Mouse (Mus musculus): ENCODE measurements around the gene B4galt5. TPM values are rescaled to one million over a fixed set of nuclear protein-coding genes. Genes with fewer than 3 reads are reported as not detected.

Gene B4galt5
- total and polyA plus RNA-seq, 2 experiments from 2014 or later: 6.5 to 24.2 TPM

DNA sequence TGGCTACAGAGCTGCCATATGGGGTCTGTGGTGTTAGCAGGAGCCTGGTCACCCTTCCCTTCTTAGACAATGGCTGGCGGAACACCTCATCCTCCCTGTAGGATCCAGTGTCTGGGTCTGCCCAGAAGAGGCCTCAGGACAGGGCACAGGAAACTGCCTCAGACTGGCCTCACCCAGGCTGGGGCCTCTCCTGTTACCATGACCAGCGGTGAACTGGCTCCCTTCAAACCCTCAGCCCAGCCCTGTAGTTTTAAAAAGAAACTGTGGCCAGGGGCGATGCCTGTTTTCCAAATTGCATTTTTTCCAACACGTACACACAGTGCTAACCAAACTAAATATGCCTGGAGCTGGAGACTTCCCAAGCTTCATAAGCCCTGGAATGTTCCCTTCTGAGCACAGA lies 87.9 kb downstream of the B4galt5 start:
- no peaks in the 10 kb centered on the region for H3K36me3 ChIP-seq (replicated peaks; ENCODE audit: control insufficient read depth, insufficient read depth, low read length)
- DNase-seq (ENCODE audit: low spot score) (no peak), ATAC-seq (ENCODE audit: insufficient read depth, low read depth) (peak; percentile 38)
- H3K9ac ChIP-seq (replicated peaks; ENCODE audit: low read depth, low read length): no peak overlapping the region
- no peak overlapping the region for H3K4me2 ChIP-seq (ENCODE audit: low read depth, low read length)
- H3K4me1 ChIP-seq (ENCODE audit: control insufficient read depth, insufficient read depth): no peaks in the 10 kb centered on the region
- WGBS: 60% methylated on average over 4 of the region's 4 CpGs
- H3K27ac ChIP-seq (ENCODE audit: low read depth): peak overlapping the region; percentile 20; the same call in 1 of the 2 replicates
- no peaks in the 10 kb centered on the region for H3K27me3 ChIP-seq (ENCODE audit: control insufficient read depth, insufficient read depth, low read length)
- no peaks in the 10 kb centered on the region for H3K9me3 ChIP-seq (replicated peaks; ENCODE audit: control insufficient read depth, low read length)
- no peak overlapping the region for H3K4me3 ChIP-seq (ENCODE audit: low read depth, low read length)
- TF ChIP-seq CTCF (IDR thresholded peaks at IDR 0.05; ENCODE audit: low read depth) (no peak), EP300 (IDR thresholded peaks at IDR 0.05; ENCODE audit: low read depth) (no peak)

- 0 out of 2 replicates have a peak, but pooled peaks cover 3% of the 10 kb centered on the region for H3K4me1 ChIP-seq (ENCODE audit: control insufficient read depth, insufficient read depth)
- ATAC-seq (ENCODE audit: insufficient read depth, low read depth) (no peak), DNase-seq (ENCODE audit: low spot score) (no peak)
- 58% methylated on average over 3 of the region's 3 CpGs for whole genome bisulfite sequencing
- H3K9me3 ChIP-seq (replicated peaks; ENCODE audit: control insufficient read depth, low read length): no peaks in the 10 kb centered on the region
- no peak for TF ChIP-seq CTCF (IDR thresholded peaks at IDR 0.05; ENCODE audit: low read depth)
- TF ChIP-seq EP300 (IDR thresholded peaks at IDR 0.05; ENCODE audit: low read depth): no peak
- H3K27ac ChIP-seq (ENCODE audit: low read depth): no peak overlapping the region
- H3K36me3 ChIP-seq (replicated peaks; ENCODE audit: control insufficient read depth, insufficient read depth, low read length): no peaks in the 10 kb centered on the region
- no peaks in the 10 kb centered on the region for H3K27me3 ChIP-seq (ENCODE audit: control insufficient read depth, insufficient read depth, low read length)
- no peak overlapping the region for H3K4me2 ChIP-seq (ENCODE audit: low read depth, low read length)
- no peak overlapping the region for H3K9ac ChIP-seq (replicated peaks; ENCODE audit: low read depth, low read length)
- H3K4me3 ChIP-seq (ENCODE audit: low read depth, low read length): no peak overlapping the region
These were observed 91.2 kb downstream of the B4galt5 start for GRCm38 (mm10) chr2:167257790-167258189.

DNA sequence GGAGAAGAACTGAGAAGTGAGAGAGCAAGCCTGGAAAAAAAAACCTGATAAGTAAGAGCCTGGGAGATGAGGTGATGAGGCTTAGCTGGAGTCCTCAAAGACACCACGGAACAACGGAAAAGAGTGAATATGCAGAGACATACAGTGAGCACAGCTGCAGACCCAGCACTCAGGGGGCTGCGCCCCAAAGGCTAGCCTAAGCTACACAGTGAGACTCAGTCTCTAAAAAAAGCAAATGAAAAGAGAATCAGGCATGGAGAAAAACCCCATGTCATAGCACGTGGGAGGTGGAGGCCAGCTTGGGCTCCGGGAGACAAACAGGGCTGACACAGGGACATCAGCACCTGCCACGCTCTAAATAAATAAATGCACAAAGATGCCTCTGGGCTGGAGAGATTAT lies 94.2 kb downstream of the B4galt5 start:
- Histone ChIP-seq H3K36me3 (replicated peaks; ENCODE audit: control insufficient read depth, insufficient read depth, low read length) (no peaks in the 10 kb centered on the region), H3K4me3 (ENCODE audit: low read depth, low read length) (no peak overlapping the region), H3K4me2 (ENCODE audit: low read depth, low read length) (no peak overlapping the region), H3K27me3 (ENCODE audit: control insufficient read depth, insufficient read depth, low read length) (no peaks in the 10 kb centered on the region), H3K27ac (ENCODE audit: low read depth) (no peak overlapping the region), H3K9me3 (replicated peaks; ENCODE audit: control insufficient read depth, low read length) (no peaks in the 10 kb centered on the region), H3K4me1 (ENCODE audit: control insufficient read depth, insufficient read depth) (peaks cover 22% of the 10 kb centered on the region; the same call in 1 of the 2 replicates), H3K9ac (replicated peaks; ENCODE audit: low read depth, low read length) (no peak overlapping the region)
- DNase-seq (ENCODE audit: low spot score) (no peak), ATAC-seq (ENCODE audit: insufficient read depth, low read depth) (no peak)
- TF ChIP-seq CTCF (IDR thresholded peaks at IDR 0.05; ENCODE audit: low read depth): no peak
- no peak for TF ChIP-seq EP300 (IDR thresholded peaks at IDR 0.05; ENCODE audit: low read depth)
- 51% methylated on average over 6 of the region's 6 CpGs for WGBS

- H3K4me1 ChIP-seq (ENCODE audit: control insufficient read depth, insufficient read depth): peaks cover 22% of the 10 kb centered on the region; the same call in 1 of the 2 replicates
- peak overlapping the region; percentile 57 for H3K27ac ChIP-seq (ENCODE audit: low read depth)
- no peak overlapping the region for H3K4me3 ChIP-seq (ENCODE audit: low read depth, low read length)
- no peak overlapping the region for H3K4me2 ChIP-seq (ENCODE audit: low read depth, low read length)
- TF ChIP-seq EP300 (IDR thresholded peaks at IDR 0.05; ENCODE audit: low read depth) (no peak), CTCF (IDR thresholded peaks at IDR 0.05; ENCODE audit: low read depth) (no peak)
- H3K9me3 ChIP-seq (replicated peaks; ENCODE audit: control insufficient read depth, low read length): no peaks in the 10 kb centered on the region
- H3K36me3 ChIP-seq (replicated peaks; ENCODE audit: control insufficient read depth, insufficient read depth, low read length): no peaks in the 10 kb centered on the region
- ATAC-seq (ENCODE audit: insufficient read depth, low read depth) (peak; percentile 64), DNase-seq (ENCODE audit: low spot score) (peak; percentile 58)
- H3K27me3 ChIP-seq (ENCODE audit: control insufficient read depth, insufficient read depth, low read length): no peaks in the 10 kb centered on the region
- WGBS: 45% methylated on average over 7 of the region's 7 CpGs
- no peak overlapping the region for H3K9ac ChIP-seq (replicated peaks; ENCODE audit: low read depth, low read length)
These were observed 94.8 kb downstream of the B4galt5 start for GRCm38 (mm10) chr2:167254185-167254584.

DNA sequence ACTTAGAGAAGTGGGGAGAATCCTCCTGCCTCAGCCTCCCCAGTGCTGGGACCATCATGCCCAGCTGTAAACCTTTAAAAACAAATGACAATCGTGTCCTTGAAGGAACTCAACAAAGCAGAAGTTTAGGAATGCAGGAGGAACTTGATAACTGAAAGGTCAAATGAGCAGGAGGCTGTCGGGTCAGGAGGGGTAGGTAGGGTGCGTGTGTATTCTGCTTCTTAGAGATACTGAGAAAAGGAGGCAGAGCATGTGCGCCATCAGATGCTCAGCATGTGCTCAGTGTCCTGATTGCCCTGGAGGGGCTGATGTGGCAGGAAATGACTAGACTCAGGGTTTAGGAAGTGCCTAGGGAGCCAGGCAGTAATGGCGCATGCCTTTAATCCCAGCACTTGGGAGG lies 95.5 kb downstream of the B4galt5 start:
- no peaks in the 10 kb centered on the region for H3K36me3 ChIP-seq (replicated peaks; ENCODE audit: control insufficient read depth, insufficient read depth, low read length)
- H3K9me3 ChIP-seq (replicated peaks; ENCODE audit: control insufficient read depth, low read length): no peaks in the 10 kb centered on the region
- H3K9ac ChIP-seq (replicated peaks; ENCODE audit: low read depth, low read length): no peak overlapping the region
- no peak overlapping the region for H3K4me3 ChIP-seq (ENCODE audit: low read depth, low read length)
- H3K4me2 ChIP-seq (ENCODE audit: low read depth, low read length): no peak overlapping the region
- 0 out of 2 replicates have a peak overlapping the region, but pooled peaks have one; percentile 57 for H3K27ac ChIP-seq (ENCODE audit: low read depth)
- 67% methylated on average over 5 of the region's 5 CpGs for WGBS
- TF ChIP-seq CTCF (IDR thresholded peaks at IDR 0.05; ENCODE audit: low read depth) (no peak), EP300 (IDR thresholded peaks at IDR 0.05; ENCODE audit: low read depth) (no peak)
- ATAC-seq (ENCODE audit: insufficient read depth, low read depth) (no peak), DNase-seq (ENCODE audit: low spot score) (no peak)
- H3K4me1 ChIP-seq (ENCODE audit: control insufficient read depth, insufficient read depth): peaks cover 22% of the 10 kb centered on the region; the same call in 1 of the 2 replicates
- H3K27me3 ChIP-seq (ENCODE audit: control insufficient read depth, insufficient read depth, low read length): no peaks in the 10 kb centered on the region

DNA sequence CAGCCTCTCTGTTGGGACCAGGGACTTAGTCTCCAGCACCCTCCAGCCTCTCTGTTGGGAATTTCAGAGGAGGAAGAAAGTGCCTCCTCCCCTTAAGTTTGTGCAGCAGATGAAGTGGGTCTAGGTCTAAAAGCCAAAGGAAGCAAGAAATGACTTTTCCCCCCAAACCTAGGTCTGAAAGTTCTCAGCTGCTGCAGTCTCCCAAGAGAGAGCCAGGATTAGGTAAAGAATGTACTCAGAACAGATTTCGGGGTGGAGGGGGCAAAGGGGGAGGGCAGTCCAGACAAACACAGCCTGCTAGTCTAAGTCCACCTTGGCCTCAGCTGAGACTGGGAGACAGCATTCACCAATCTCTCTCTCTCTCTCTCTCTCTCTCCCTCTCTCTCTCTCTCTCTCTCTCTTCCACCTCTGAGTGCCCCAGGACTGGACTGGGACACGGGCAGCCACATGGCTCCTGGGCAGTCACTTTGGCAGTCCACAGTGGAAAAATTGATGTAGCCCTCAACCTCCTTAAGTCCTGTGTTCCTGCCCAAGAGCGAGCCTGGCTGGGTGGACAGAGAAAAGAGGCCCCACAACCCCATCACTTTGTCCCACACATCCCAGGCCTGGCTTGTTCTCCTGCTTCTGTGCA lies 96.8 kb downstream of the B4galt5 start:
- Histone ChIP-seq H3K36me3 (replicated peaks; ENCODE audit: control insufficient read depth, insufficient read depth, low read length) (no peaks in the 10 kb centered on the region), H3K9ac (replicated peaks; ENCODE audit: low read depth, low read length) (no peak overlapping the region), H3K27ac (ENCODE audit: low read depth) (peak overlapping the region; percentile 38), H3K4me1 (ENCODE audit: control insufficient read depth, insufficient read depth) (peaks cover 22% of the 10 kb centered on the region; the same call in 1 of the 2 replicates), H3K4me2 (ENCODE audit: low read depth, low read length) (no peak overlapping the region), H3K9me3 (replicated peaks; ENCODE audit: control insufficient read depth, low read length) (no peaks in the 10 kb centered on the region), H3K4me3 (ENCODE audit: low read depth, low read length) (no peak overlapping the region), H3K27me3 (ENCODE audit: control insufficient read depth, insufficient read depth, low read length) (no peaks in the 10 kb centered on the region)
- no peak for TF ChIP-seq CTCF (IDR thresholded peaks at IDR 0.05; ENCODE audit: low read depth)
- no peak for TF ChIP-seq EP300 (IDR thresholded peaks at IDR 0.05; ENCODE audit: low read depth)
- ATAC-seq (ENCODE audit: insufficient read depth, low read depth): peak; percentile 14; the same call in 1 of the 2 replicates
- WGBS: 37% methylated on average over 3 of the region's 3 CpGs
- DNase-seq (ENCODE audit: low spot score): no peak

Measured in heart, postnatal 0 days (tissue).